Mouse (Mus musculus) midbrain, embryonic 10.5 days (tissue): ENCODE data around the gene Soga1. TPM values are rescaled to one million over a fixed set of nuclear protein-coding genes. Genes with fewer than 3 reads are reported as not detected.
A peak's percentile ranks its signal among the peaks of the same experiment; 100 is the strongest.

Experiments
- DNase-seq: peaks from one replicate; pipeline ENCODE4 v3.0.0-alpha.2; 2017; ENCODE audit warnings: low spot score
- H3K27ac ChIP-seq: fragments of 300-500 bp; sonication (generic); replicated peaks from 2 replicates; pipeline ENCODE4 v1.5.1; 2016; ENCODE audit warnings: mild to moderate bottlenecking
- H3K27me3 ChIP-seq: fragments of 300-500 bp; sonication (generic); 2 replicates; pipeline ENCODE4 v1.6.1; 2016; ENCODE audit warnings: low read depth, mild to moderate bottlenecking; ENCODE audit not compliant: poor library complexity, severe bottlenecking
- H3K36me3 ChIP-seq: fragments of 300-500 bp; sonication (generic); 2 replicates; pipeline ENCODE4 v1.6.1; 2016; ENCODE audit warnings: mild to moderate bottlenecking, moderate library complexity
- H3K4me1 ChIP-seq: fragments of 300-500 bp; sonication (generic); 2 replicates; pipeline ENCODE4 v1.6.1; 2016
- H3K4me3 ChIP-seq: fragments of 300-500 bp; sonication (generic); 2 replicates; pipeline ENCODE4 v1.5.1; 2016; ENCODE audit warnings: mild to moderate bottlenecking, moderate library complexity
- H3K9me3 ChIP-seq: fragments of 300-500 bp; sonication (generic); replicated peaks from 2 replicates; pipeline ENCODE4 v1.6.1; 2016; ENCODE audit warnings: mild to moderate bottlenecking
- WGBS: fragments of 180-500 bp; shearing (Covaris S2); methylation state at CpG from one replicate; pipeline ENCODE4 v1.1.7; 2016; 5-methylcytosine and 5-hydroxymethylcytosine counted together
- polyA plus RNA-seq: library from polyadenylated mRNA; unstranded; fragments of >200 nt; fragmentation: Nextera tagmentation; extraction: Ambion mirVana; gene quantifications from 2 replicates; pipeline ENCODE4 v1.2.1, GENCODE M21; 2016

Soga1 gene
- polyA plus RNA-seq, 1 experiment from 2014 or later, result 3.6 TPM

DNA sequence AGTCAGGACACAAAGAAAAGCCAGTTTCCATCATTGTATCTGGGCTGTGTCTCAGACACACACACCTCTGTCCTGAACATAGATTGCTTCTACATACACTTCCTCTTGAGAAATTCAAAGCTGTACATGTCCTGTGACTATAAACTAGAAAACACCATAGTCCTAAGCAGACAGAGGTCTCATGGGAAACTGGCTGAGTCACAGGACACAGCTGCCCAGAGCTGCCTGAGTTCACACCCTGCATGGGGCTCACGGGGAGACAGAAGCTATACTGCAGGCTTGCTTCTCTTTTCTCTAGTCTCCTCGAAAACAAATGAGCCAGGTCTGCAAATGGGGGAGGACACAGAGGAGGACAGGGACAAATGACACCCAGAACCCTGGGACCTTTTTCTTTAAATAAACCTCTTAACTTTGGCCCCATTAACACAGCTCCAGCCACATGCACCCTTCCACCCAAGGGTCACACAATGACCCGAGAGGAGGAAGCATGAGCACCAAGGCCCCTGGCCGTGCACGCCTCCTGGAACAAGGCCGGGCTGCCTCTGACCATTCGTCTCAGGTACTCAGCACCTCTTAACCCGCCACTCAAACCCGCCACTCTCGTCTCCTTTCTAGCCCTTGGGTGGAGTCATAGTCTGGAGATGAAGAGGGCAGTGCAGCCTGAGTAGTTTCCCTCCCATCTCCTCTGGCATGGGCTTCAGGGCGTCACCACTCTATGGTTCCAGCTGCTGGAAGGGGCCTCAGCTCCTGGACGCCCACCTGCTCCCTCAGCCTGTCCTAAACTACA, 20.7 kb upstream of the Soga1 start:
- no peaks in the 10 kb centered on the region for H3K4me1 ChIP-seq
- H3K27me3 ChIP-seq, result no peaks in the 10 kb centered on the region
- H3K9me3 ChIP-seq, result no peaks in the 10 kb centered on the region
- DNase-seq, result no peak
- no peak overlapping the region for H3K4me3 ChIP-seq
- H3K36me3 ChIP-seq, result peaks cover 69% of the 10 kb centered on the region
- 88% methylated on average over 12 of the region's 12 CpGs for WGBS
- no peak overlapping the region for H3K27ac ChIP-seq

DNA sequence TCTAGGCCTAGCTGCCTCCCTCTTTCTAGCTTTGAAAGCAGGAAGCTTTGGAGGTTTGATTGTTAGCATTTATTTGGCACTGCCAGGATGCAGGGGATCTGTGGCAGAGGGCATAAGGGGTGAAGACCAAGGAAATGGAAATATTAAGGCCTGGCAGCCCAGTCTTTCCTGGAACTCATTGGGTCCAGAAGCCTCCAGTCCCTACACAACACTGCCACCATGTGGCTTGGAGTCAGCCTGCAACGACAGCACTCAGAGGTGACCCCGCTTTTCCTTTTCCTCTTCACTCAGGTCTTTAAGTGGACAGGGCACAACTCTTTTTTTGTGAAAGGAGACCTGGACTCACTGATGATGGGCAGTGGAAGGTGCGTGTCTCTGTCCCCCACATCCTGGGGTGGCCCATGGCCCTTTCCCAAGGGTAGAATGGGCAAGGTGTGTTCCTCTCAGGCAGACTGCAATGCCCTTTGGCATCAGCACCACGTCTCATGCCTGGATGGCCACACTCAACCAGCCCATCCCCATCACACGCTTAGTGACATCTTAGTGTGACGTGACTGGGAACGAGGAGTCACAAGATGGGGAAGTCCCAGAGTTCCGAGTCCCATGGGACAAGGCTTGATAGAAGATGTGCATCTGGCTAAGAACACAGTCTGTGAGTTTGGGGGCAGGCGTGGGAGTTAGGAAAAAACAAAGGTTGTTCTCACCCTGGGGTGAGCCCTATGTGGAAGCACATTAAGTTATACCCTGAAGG, 16.1 kb upstream of the Soga1 start:
- Histone ChIP-seq H3K27ac (no peak overlapping the region), H3K9me3 (no peaks in the 10 kb centered on the region), H3K4me3 (no peak overlapping the region), H3K27me3 (no peaks in the 10 kb centered on the region), H3K36me3 (peaks cover 31% of the 10 kb centered on the region), H3K4me1 (0 out of 2 replicates have a peak, but pooled peaks cover 3% of the 10 kb centered on the region)
- peak; percentile 55 for DNase-seq
- 70% methylated on average over 9 of the region's 9 CpGs for WGBS

- no peak overlapping the region for H3K27ac ChIP-seq
- H3K9me3 ChIP-seq, result no peaks in the 10 kb centered on the region
- H3K36me3 ChIP-seq, result 0 out of 2 replicates have a peak, but pooled peaks cover 2% of the 10 kb centered on the region
- H3K27me3 ChIP-seq, result no peaks in the 10 kb centered on the region
- H3K4me1 ChIP-seq, result peaks cover 8% of the 10 kb centered on the region; the same call in 1 of the 2 replicates
- WGBS, result 75% methylated on average over 8 of the region's 8 CpGs
- no peak overlapping the region for H3K4me3 ChIP-seq
- DNase-seq, result no peak
Observed at GRCm38 (mm10) chr2:157092024-157092423, 13.0 kb upstream of the Soga1 start.

DNA sequence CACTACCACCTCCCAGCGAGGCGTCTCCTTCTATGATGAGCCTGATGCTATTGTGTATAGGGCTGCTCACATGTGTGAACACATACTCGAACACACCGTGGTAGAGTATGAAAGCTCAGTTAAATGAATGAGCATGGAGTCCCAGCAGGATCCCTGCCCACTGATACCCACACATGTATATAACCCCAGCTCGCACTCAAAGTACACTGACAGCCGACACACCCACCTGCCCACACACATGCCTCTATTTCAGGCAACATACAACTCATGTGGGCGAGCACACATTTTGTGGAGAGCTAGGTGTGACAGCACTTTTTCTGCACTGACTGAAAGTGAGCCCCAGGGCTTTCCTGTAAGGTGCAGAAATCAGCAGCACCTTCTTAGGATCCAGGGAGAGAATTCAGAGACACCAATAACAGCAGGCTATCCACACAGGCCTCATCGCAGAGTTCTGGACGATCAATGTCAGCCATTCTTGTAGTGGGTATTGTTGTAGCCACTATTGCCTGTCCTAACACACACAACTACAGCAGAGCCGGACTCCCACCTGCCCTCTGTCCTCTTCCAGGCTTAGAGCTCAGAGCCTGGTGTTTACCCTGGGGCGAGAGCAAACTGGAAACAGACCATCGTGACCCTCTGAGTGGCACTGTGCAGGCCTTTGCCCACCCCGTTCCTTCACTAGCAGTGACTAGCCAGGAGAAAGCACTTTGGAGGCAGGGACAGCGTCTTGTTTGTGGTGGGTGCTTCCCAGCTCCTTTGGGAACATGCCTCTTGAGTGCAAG, 8.7 kb upstream of the Soga1 start:
- H3K9me3 ChIP-seq, result no peaks in the 10 kb centered on the region
- no peaks in the 10 kb centered on the region for H3K36me3 ChIP-seq
- WGBS, result 87% methylated on average over 14 of the region's 14 CpGs
- no peak overlapping the region for H3K4me3 ChIP-seq
- peaks cover 10% of the 10 kb centered on the region; the same call in 1 of the 2 replicates for H3K4me1 ChIP-seq
- H3K27me3 ChIP-seq, result no peaks in the 10 kb centered on the region
- DNase-seq, result no peak
- 0 out of 2 replicates have a peak overlapping the region, but pooled peaks have one; percentile 29 for H3K27ac ChIP-seq

DNA sequence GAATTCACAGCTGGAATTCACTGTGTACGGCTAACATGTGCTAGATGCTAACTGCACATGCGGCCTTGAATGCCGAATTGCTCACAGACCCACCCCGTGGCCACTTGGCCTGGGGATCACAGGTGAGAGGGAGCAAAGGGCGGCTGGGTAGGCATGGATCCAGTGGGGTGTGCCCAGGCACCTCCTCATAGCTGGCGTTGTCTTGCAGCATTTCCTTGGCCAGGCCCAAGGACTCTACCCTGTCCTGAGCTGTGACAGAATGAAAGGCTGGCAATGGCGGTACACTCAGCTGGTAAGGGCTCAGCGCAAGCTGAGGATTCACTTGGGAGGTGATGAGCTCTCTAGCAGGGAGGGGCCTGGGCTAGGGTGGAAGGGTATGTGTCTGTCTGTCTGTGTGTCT, 7.7 kb upstream of the Soga1 start, which contains the start of gene Tldc2:
TSS of gene Tldc2 (plus strand) at position 260 of the 400 bp plus-strand sequence.
- H3K27me3 ChIP-seq, result no peaks in the 10 kb centered on the region
- H3K27ac ChIP-seq, result 0 out of 2 replicates have a peak within 1 kb of the TSS, but pooled peaks have one; percentile 29
- peaks cover 19% of the 10 kb centered on the region for H3K4me1 ChIP-seq
- no peak within 1 kb of the TSS for H3K4me3 ChIP-seq
- no peaks in the 10 kb centered on the region for H3K9me3 ChIP-seq
- WGBS, result 87% methylated on average over 8 of the region's 8 CpGs
- H3K36me3 ChIP-seq, result no peaks in the 10 kb centered on the region
- no peak for DNase-seq

DNA sequence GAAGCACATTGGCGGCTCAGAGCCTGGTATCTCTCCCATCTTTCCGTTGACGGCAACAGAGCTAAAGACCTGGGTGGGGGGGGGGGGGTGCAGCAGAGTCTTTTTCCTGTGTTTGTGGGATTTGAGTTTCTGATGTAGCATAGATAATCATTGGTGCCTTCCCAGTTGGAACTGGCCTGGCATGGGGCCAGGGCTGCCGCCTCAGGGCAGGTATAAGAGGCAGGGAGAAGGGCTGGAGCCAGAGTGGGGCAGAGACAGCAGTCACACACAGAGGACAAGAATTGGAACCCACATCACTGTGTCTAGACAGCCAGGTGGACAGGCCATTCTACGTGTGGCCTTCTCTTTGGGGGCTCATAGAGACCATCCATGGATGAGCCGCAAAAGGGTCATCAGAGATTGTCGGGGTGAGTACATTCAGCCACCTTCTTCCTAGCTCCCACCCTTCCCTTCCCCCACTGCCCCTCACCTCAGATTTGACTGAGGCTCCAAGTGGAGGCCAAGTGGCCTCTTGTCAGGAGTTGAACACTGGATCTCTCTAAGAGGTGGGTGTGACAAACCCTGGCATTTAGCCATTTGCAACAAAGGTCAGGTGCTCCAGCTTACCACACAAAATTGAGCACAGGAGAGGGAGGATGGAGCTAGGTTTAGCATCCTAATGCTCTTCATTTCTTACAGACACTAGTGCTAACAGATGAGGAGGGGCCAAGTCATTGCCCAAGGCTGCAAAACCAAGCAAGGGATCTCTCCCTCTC, 6.0 kb upstream of the Soga1 start:
- H3K4me3 ChIP-seq, result no peak overlapping the region
- 88% methylated on average over 7 of the region's 7 CpGs for WGBS
- H3K4me1 ChIP-seq, result peaks cover 32% of the 10 kb centered on the region
- no peaks in the 10 kb centered on the region for H3K36me3 ChIP-seq
- peaks cover 17% of the 10 kb centered on the region for H3K27me3 ChIP-seq
- H3K27ac ChIP-seq, result no peak overlapping the region
- H3K9me3 ChIP-seq, result no peaks in the 10 kb centered on the region
- DNase-seq, result no peak

- Histone ChIP-seq H3K9me3 (no peaks in the 10 kb centered on the region), H3K4me1 (peaks cover 49% of the 10 kb centered on the region), H3K4me3 (no peak overlapping the region), H3K36me3 (peaks cover 2% of the 10 kb centered on the region; the same call in 1 of the 2 replicates), H3K27me3 (peaks cover 19% of the 10 kb centered on the region), H3K27ac (peak overlapping the region; percentile 49; the same call in 1 of the 2 replicates)
- DNase-seq, result no peak
- 34% methylated on average over 7 of the region's 7 CpGs for WGBS
Observed at GRCm38 (mm10) chr2:157081960-157082359, 2.9 kb upstream of the Soga1 start.

- H3K4me1 ChIP-seq, result peaks cover 55% of the 10 kb centered on the region
- H3K27me3 ChIP-seq, result peaks cover 19% of the 10 kb centered on the region
- no peak overlapping the region for H3K4me3 ChIP-seq
- 95% methylated on average over 8 of the region's 8 CpGs for WGBS
- H3K27ac ChIP-seq, result 0 out of 2 replicates have a peak overlapping the region, but pooled peaks have one; percentile 30
- peaks cover 8% of the 10 kb centered on the region for H3K36me3 ChIP-seq
- no peak for DNase-seq
- no peaks in the 10 kb centered on the region for H3K9me3 ChIP-seq
Observed at GRCm38 (mm10) chr2:157081331-157081730, 2.3 kb upstream of the Soga1 start.

DNA sequence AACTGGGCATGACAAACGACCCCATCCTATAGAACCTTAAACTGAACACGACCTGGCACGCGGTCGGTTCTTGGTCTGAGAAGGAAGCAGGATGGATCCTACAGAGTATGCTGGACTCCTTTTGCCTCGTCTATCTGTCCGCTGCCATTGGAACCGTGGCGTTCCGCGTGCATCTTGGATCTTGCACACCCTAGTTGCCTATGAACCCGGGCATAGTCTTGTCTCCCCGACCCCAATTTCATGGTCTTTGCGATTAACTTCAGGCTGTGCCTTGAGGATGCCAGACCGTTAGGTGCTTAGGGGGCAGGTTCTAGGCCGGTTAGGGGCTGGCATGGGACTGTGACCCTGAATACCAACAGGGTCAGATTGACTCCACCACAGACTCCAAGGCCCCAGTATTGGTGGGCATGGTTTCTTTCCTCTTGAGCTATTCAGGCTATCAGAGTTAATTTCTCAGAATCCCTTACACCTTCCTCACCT, 687 bp upstream of the Soga1 start:
- Histone ChIP-seq H3K4me1 (peaks cover 67% of the 10 kb centered on the region), H3K27me3 (peaks cover 19% of the 10 kb centered on the region), H3K27ac (peak overlapping the region; percentile 98), H3K36me3 (peaks cover 21% of the 10 kb centered on the region), H3K9me3 (no peaks in the 10 kb centered on the region), H3K4me3 (peak overlapping the region; percentile 98)
- WGBS, result 14% methylated on average over 16 of the region's 16 CpGs
- DNase-seq, result no peak

DNA sequence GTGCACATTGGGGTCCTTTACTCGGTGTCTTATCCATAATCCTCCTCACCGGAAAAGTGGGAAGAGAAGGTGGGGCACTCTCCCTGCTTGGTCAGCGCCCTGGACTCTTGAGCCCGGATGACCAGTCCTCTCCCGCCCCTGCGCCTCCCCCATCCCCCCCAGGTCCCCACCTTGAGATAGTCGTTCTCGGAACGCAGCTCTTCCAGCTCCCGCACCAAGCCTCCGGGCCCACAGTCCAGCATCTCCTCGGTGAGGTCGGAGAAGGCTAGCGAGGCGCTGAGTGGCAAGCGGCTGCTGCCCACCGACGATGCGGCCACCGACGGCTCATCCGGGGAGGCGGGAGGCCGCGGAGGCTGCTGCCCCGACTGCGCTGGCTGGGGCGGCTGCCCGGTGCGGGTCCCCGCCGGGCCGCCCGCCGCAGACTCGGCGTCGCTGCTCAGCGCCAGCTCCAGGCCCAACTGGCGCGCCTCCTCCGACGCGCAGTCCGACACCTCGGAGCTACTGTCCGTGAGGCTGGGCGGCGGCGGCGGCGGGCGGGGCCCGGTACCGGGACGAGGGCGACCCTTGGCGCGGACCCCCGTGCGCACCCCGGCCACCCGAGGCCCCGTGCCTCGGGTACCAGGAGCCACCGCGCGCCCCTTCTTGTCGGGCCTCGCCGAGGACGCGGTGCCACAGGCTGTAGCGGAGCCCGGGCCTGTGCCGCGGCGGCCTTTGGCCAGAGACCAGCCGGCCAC, 828 bp downstream of the Soga1 start:
- Histone ChIP-seq H3K36me3 (peaks cover 36% of the 10 kb centered on the region), H3K27ac (peak overlapping the region; percentile 98), H3K4me1 (peaks cover 82% of the 10 kb centered on the region), H3K4me3 (peak overlapping the region; percentile 98), H3K9me3 (no peaks in the 10 kb centered on the region), H3K27me3 (peaks cover 19% of the 10 kb centered on the region)
- DNase-seq, result peak; percentile 42
- WGBS, result under 1% methylated on average over 78 of the region's 79 CpGs

GRCm38 (mm10) chr2:157077641-157078058, 1.4 kb downstream of the Soga1 start:
- peaks cover 87% of the 10 kb centered on the region for H3K4me1 ChIP-seq
- H3K36me3 ChIP-seq, result peaks cover 41% of the 10 kb centered on the region
- H3K4me3 ChIP-seq, result peak overlapping the region; percentile 98
- H3K27me3 ChIP-seq, result peaks cover 19% of the 10 kb centered on the region
- H3K27ac ChIP-seq, result peak overlapping the region; percentile 98
- H3K9me3 ChIP-seq, result no peaks in the 10 kb centered on the region
- peak; percentile 58 for DNase-seq
- WGBS, result 1% methylated on average over 15 of the region's 15 CpGs
